Mouse (Mus musculus) bone marrow, adult 2 months (tissue): Measurements from ENCODE around the gene Camkv.

Experiments
- CTCF ChIP-seq: fragments of 200-500 bp; IDR thresholded peaks from 2 replicates; pipeline ENCODE4 v1.5.1; 2011; ENCODE audit warnings: low read length, control low read depth; ENCODE audit not compliant: control insufficient read depth, insufficient read depth
- POLR2A ChIP-seq: fragments of 200-500 bp; IDR thresholded peaks from 2 replicates; pipeline ENCODE4 v1.6.1; 2011; ENCODE audit warnings: low read depth, mild to moderate bottlenecking, control low read depth, low read length, borderline replicate concordance; ENCODE audit not compliant: control insufficient read depth

DNA sequence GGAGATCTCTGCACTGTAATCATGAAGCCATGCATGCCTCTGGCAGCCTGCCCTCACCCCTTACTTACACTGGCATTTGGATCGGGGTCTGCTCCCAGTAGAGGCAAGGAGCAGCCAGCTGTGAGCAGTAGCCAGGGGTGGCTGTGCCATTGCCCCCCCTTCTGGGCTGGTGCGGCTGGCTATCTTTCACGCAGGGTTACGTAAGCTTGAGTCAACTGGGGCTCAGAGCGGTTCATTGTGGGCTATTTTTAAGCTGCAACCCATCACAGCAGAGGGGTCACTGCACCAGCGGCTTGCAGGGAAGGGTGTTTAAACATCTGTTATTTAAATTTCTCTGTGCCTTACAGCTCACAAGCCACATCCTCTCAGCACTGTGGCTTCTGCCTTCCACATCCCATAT, 11.5 kb upstream of the Camkv start:
- no peak for TF ChIP-seq POLR2A
- TF ChIP-seq CTCF: no peak
